Mouse (Mus musculus): ENCODE results near the gene Rdh12. TPM values are rescaled to one million over a fixed set of nuclear protein-coding genes. Genes with fewer than 3 reads are reported as not detected.

Gene Rdh12
- polyA plus RNA-seq, 1 experiment from 2014 or later = 1.4 TPM

- WGBS = 80% methylated on average over 11 of the region's 11 CpGs
- ATAC-seq = no peak
- no peak overlapping the region for H3K4me2 ChIP-seq (ENCODE audit: low read length)
These were observed 26.9 kb downstream of the Rdh12 start for GRCm38 (mm10) chr12:79235485-79236080.

DNA sequence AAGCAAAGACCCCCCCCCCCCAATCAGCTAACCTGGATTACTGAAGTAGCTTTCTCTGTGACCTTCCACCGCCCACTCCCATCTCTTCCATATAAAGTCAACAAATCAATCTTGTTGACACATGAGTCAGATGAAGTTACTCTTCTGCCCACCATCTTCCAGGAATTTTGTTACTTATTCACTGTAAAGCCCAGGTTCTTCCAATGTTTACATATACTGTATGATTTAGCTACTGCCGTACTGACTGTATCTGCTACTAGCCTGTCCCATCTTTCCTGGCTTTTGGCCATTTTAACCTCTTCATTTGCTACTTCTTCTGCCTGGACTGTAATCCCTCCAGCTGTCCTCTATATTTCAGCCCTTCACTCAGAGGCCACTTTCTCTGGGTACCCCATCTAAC lies 33.3 kb downstream of the Rdh12 start:
- no peaks in the 10 kb centered on the region for H3K27me3 ChIP-seq (replicated peaks; ENCODE audit: control insufficient read depth, insufficient read depth, low read length)
- no peak for ATAC-seq
- H3K4me3 ChIP-seq (replicated peaks; ENCODE audit: low read length) = no peak overlapping the region
- no peaks in the 10 kb centered on the region for H3K4me1 ChIP-seq (replicated peaks; ENCODE audit: control insufficient read depth, insufficient read depth, low read length)
- no peak overlapping the region for H3K27ac ChIP-seq (ENCODE audit: low read length)
- peaks cover 53% of the 10 kb centered on the region for H3K36me3 ChIP-seq (ENCODE audit: control insufficient read depth, insufficient read depth)
- H3K9me3 ChIP-seq (ENCODE audit: control insufficient read depth, low read length) = no peaks in the 10 kb centered on the region
- 94% methylated on average over 2 of the region's 2 CpGs for WGBS
- no peak overlapping the region for H3K4me2 ChIP-seq (ENCODE audit: low read length)
- H3K9ac ChIP-seq (replicated peaks; ENCODE audit: low read depth, low read length) = no peak overlapping the region

More at GRCm38 (mm10) chr12:79235485-79236080, 26.9 kb downstream of the Rdh12 start:
- no peak overlapping the region for H3K27ac ChIP-seq (ENCODE audit: low read length)
- H3K36me3 ChIP-seq (ENCODE audit: control insufficient read depth, insufficient read depth) = peaks cover 17% of the 10 kb centered on the region
- H3K9me3 ChIP-seq (ENCODE audit: control insufficient read depth, low read length) = no peaks in the 10 kb centered on the region
- H3K27me3 ChIP-seq (replicated peaks; ENCODE audit: control insufficient read depth, insufficient read depth, low read length) = no peaks in the 10 kb centered on the region
- H3K4me1 ChIP-seq (replicated peaks; ENCODE audit: control insufficient read depth, insufficient read depth, low read length) = no peaks in the 10 kb centered on the region
- H3K4me3 ChIP-seq (replicated peaks; ENCODE audit: low read length) = no peak overlapping the region
- H3K9ac ChIP-seq (replicated peaks; ENCODE audit: low read depth, low read length) = no peak overlapping the region

- Histone ChIP-seq H3K4me3 (replicated peaks; ENCODE audit: low read length) (no peak overlapping the region), H3K4me1 (replicated peaks; ENCODE audit: control insufficient read depth, insufficient read depth, low read length) (no peaks in the 10 kb centered on the region), H3K9ac (replicated peaks; ENCODE audit: low read depth, low read length) (no peak overlapping the region), H3K4me2 (ENCODE audit: low read length) (no peak overlapping the region), H3K9me3 (ENCODE audit: control insufficient read depth, low read length) (no peaks in the 10 kb centered on the region), H3K27ac (ENCODE audit: low read length) (no peak overlapping the region), H3K27me3 (replicated peaks; ENCODE audit: control insufficient read depth, insufficient read depth, low read length) (no peaks in the 10 kb centered on the region), H3K36me3 (ENCODE audit: control insufficient read depth, insufficient read depth) (peaks cover 51% of the 10 kb centered on the region)
- 94% methylated on average over 6 of the region's 6 CpGs for WGBS
- ATAC-seq = no peak
These were observed 34.2 kb downstream of the Rdh12 start for GRCm38 (mm10) chr12:79242921-79243320.

GRCm38 (mm10) chr12:79248110-79248509 lies 39.4 kb downstream of the Rdh12 start:
- no peaks in the 10 kb centered on the region for H3K27me3 ChIP-seq (replicated peaks; ENCODE audit: control insufficient read depth, insufficient read depth, low read length)
- no peak overlapping the region for H3K4me3 ChIP-seq (replicated peaks; ENCODE audit: low read length)
- H3K9ac ChIP-seq (replicated peaks; ENCODE audit: low read depth, low read length) = no peak overlapping the region
- WGBS = 95% methylated on average over 3 of the region's 3 CpGs
- H3K4me1 ChIP-seq (replicated peaks; ENCODE audit: control insufficient read depth, insufficient read depth, low read length) = no peaks in the 10 kb centered on the region
- ATAC-seq = no peak
- no peak overlapping the region for H3K4me2 ChIP-seq (ENCODE audit: low read length)
- H3K36me3 ChIP-seq (ENCODE audit: control insufficient read depth, insufficient read depth) = peaks cover 51% of the 10 kb centered on the region
- no peak overlapping the region for H3K27ac ChIP-seq (ENCODE audit: low read length)
- no peaks in the 10 kb centered on the region for H3K9me3 ChIP-seq (ENCODE audit: control insufficient read depth, low read length)

- WGBS = 93% methylated on average over 9 of the region's 9 CpGs
- Histone ChIP-seq H3K36me3 (ENCODE audit: control insufficient read depth, insufficient read depth) (peaks cover 34% of the 10 kb centered on the region), H3K4me1 (replicated peaks; ENCODE audit: control insufficient read depth, insufficient read depth, low read length) (no peaks in the 10 kb centered on the region), H3K9me3 (ENCODE audit: control insufficient read depth, low read length) (no peaks in the 10 kb centered on the region), H3K27me3 (replicated peaks; ENCODE audit: control insufficient read depth, insufficient read depth, low read length) (no peaks in the 10 kb centered on the region), H3K9ac (replicated peaks; ENCODE audit: low read depth, low read length) (no peak overlapping the region), H3K27ac (ENCODE audit: low read length) (no peak overlapping the region), H3K4me2 (ENCODE audit: low read length) (no peak overlapping the region), H3K4me3 (replicated peaks; ENCODE audit: low read length) (no peak overlapping the region)
- ATAC-seq = no peak
These were observed 44.8 kb downstream of the Rdh12 start for GRCm38 (mm10) chr12:79253294-79254053.

DNA sequence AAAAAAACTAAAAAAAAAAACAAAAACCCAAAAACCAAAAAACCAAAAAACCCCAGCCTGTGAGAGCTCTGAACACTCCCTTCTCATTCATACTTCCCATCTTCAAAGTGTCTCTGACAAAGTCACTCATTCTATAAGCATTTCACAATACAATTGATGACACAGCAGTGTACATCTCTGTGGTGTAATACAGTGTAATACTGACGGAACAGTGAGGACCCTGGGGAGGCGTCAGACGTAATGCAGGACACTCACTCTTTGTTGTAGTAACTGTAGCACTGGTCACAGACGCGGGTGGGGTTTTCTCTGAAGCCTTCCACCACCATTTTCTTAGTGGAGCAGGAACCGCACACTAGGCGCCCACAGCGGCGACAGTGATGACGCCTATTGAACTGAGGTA lies 46.3 kb downstream of the Rdh12 start:
- H3K9me3 ChIP-seq (ENCODE audit: control insufficient read depth, low read length) = no peaks in the 10 kb centered on the region
- no peak overlapping the region for H3K4me3 ChIP-seq (replicated peaks; ENCODE audit: low read length)
- peaks cover 26% of the 10 kb centered on the region for H3K36me3 ChIP-seq (ENCODE audit: control insufficient read depth, insufficient read depth)
- H3K4me1 ChIP-seq (replicated peaks; ENCODE audit: control insufficient read depth, insufficient read depth, low read length) = no peaks in the 10 kb centered on the region
- no peak overlapping the region for H3K27ac ChIP-seq (ENCODE audit: low read length)
- no peaks in the 10 kb centered on the region for H3K27me3 ChIP-seq (replicated peaks; ENCODE audit: control insufficient read depth, insufficient read depth, low read length)
- 95% methylated on average over 10 of the region's 10 CpGs for WGBS
- no peak for ATAC-seq
- no peak overlapping the region for H3K4me2 ChIP-seq (ENCODE audit: low read length)
- no peak overlapping the region for H3K9ac ChIP-seq (replicated peaks; ENCODE audit: low read depth, low read length)

GRCm38 (mm10) chr12:79260154-79260553 lies 51.4 kb downstream of the Rdh12 start:
- no peaks in the 10 kb centered on the region for H3K9me3 ChIP-seq (ENCODE audit: control insufficient read depth, low read length)
- no peaks in the 10 kb centered on the region for H3K27me3 ChIP-seq (replicated peaks; ENCODE audit: control insufficient read depth, insufficient read depth, low read length)
- 96% methylated on average over 2 of the region's 2 CpGs for WGBS
- ATAC-seq = no peak
- H3K4me1 ChIP-seq (replicated peaks; ENCODE audit: control insufficient read depth, insufficient read depth, low read length) = no peaks in the 10 kb centered on the region
- no peak overlapping the region for H3K9ac ChIP-seq (replicated peaks; ENCODE audit: low read depth, low read length)
- H3K4me3 ChIP-seq (replicated peaks; ENCODE audit: low read length) = no peak overlapping the region
- no peak overlapping the region for H3K27ac ChIP-seq (ENCODE audit: low read length)
- H3K4me2 ChIP-seq (ENCODE audit: low read length) = no peak overlapping the region
- H3K36me3 ChIP-seq (ENCODE audit: control insufficient read depth, insufficient read depth) = peaks cover 22% of the 10 kb centered on the region

DNA sequence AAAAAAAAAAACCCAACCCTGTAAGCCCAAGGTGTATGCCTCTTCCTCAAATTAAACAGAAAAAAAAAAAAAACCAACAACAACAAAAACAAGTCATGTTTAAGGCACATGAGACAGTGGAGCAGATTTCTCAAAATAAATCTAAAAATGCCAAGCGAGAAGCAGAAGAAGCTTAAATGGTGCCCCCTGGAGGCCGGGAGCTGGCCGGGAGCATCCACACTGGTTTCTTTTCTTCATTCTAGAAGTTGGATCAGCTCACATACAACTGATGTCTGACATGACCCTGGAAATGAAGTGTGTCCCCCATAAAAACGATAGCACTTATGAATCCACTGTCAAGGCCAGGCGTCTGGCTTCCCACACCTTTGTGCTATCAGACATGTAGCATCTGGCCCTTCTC lies 52.3 kb downstream of the Rdh12 start:
- H3K4me1 ChIP-seq (replicated peaks; ENCODE audit: control insufficient read depth, insufficient read depth, low read length) = no peaks in the 10 kb centered on the region
- H3K9me3 ChIP-seq (ENCODE audit: control insufficient read depth, low read length) = no peaks in the 10 kb centered on the region
- no peaks in the 10 kb centered on the region for H3K27me3 ChIP-seq (replicated peaks; ENCODE audit: control insufficient read depth, insufficient read depth, low read length)
- no peak overlapping the region for H3K27ac ChIP-seq (ENCODE audit: low read length)
- H3K9ac ChIP-seq (replicated peaks; ENCODE audit: low read depth, low read length) = no peak overlapping the region
- H3K4me3 ChIP-seq (replicated peaks; ENCODE audit: low read length) = no peak overlapping the region
- peaks cover 22% of the 10 kb centered on the region for H3K36me3 ChIP-seq (ENCODE audit: control insufficient read depth, insufficient read depth)
- 53% methylated on average over 5 of the region's 5 CpGs for WGBS
- ATAC-seq = no peak
- no peak overlapping the region for H3K4me2 ChIP-seq (ENCODE audit: low read length)
